Mouse (Mus musculus): Measurements from ENCODE around the gene Cbx4. TPM values are rescaled to one million over a fixed set of nuclear protein-coding genes. Genes with fewer than 3 reads are reported as not detected.
A peak's percentile ranks its signal among the peaks of the same experiment; 100 is the strongest.

Gene Cbx4
- polyA plus RNA-seq, 2 experiments = 11.4 to 24.3 TPM

GRCm38 (mm10) chr11:119079445-119079837 lies 6.6 kb downstream of the Cbx4 start:
- TF ChIP-seq POLR2A (IDR thresholded peaks at IDR 0.05; ENCODE audit: borderline replicate concordance, extremely low read depth, insufficient read depth, insufficient read length) = no peak
- peaks cover 26% of the 10 kb centered on the region for H3K27me3 ChIP-seq (ENCODE audit: control insufficient read depth, insufficient read depth, low read length)
- H3K4me1 ChIP-seq (ENCODE audit: control insufficient read depth, insufficient read depth, low read length) = peaks cover 50% of the 10 kb centered on the region
- no peaks in the 10 kb centered on the region for H3K9me3 ChIP-seq (ENCODE audit: control insufficient read depth, low read length)
- H3K4me2 ChIP-seq (replicated peaks; ENCODE audit: low read depth, low read length, severe bottlenecking) = peak overlapping the region; percentile 37
- H3K4me3 ChIP-seq (replicated peaks; ENCODE audit: low read length) = peak overlapping the region; percentile 5; the same call in 1 of the 2 replicates
- H3K36me3 ChIP-seq (ENCODE audit: control insufficient read depth, insufficient read depth, low read length) = peaks cover 41% of the 10 kb centered on the region
- 37% methylated on average over 7 of the region's 7 CpGs for WGBS
- no peak for ATAC-seq (ENCODE audit: low FRiP score, low read depth)
- DNase-seq (ENCODE audit: low spot score) = no peak
- H3K9ac ChIP-seq (ENCODE audit: low read depth, low read length, severe bottlenecking) = 0 out of 2 replicates have a peak overlapping the region, but pooled peaks have one; percentile 25
- no peak overlapping the region for H3K27ac ChIP-seq (replicated peaks; ENCODE audit: low read depth, low read length)

- peaks cover 26% of the 10 kb centered on the region for H3K27me3 ChIP-seq (ENCODE audit: control insufficient read depth, insufficient read depth, low read length)
- no peak; the same call in 1 of the 2 replicates for ATAC-seq (ENCODE audit: low FRiP score, low read depth)
- H3K27ac ChIP-seq (replicated peaks; ENCODE audit: low read depth, low read length) = no peak overlapping the region
Observed at GRCm38 (mm10) chr11:119078691-119079444, 7.2 kb downstream of the Cbx4 start.

GRCm38 (mm10) chr11:119077755-119078154 lies 8.3 kb downstream of the Cbx4 start:
- Histone ChIP-seq H3K36me3 (ENCODE audit: control insufficient read depth, insufficient read depth, low read length) (peaks cover 41% of the 10 kb centered on the region), H3K9ac (ENCODE audit: low read depth, low read length, severe bottlenecking) (no peak overlapping the region), H3K4me3 (replicated peaks; ENCODE audit: low read length) (no peak overlapping the region), H3K27ac (replicated peaks; ENCODE audit: low read depth, low read length) (no peak overlapping the region), H3K4me1 (ENCODE audit: control insufficient read depth, insufficient read depth, low read length) (peaks cover 40% of the 10 kb centered on the region), H3K9me3 (ENCODE audit: control insufficient read depth, low read length) (no peaks in the 10 kb centered on the region), H3K4me2 (replicated peaks; ENCODE audit: low read depth, low read length, severe bottlenecking) (no peak overlapping the region), H3K27me3 (ENCODE audit: control insufficient read depth, insufficient read depth, low read length) (peaks cover 23% of the 10 kb centered on the region)
- ATAC-seq (ENCODE audit: low FRiP score, low read depth) (no peak), DNase-seq (ENCODE audit: low spot score) (no peak)
- TF ChIP-seq POLR2A (IDR thresholded peaks at IDR 0.05; ENCODE audit: borderline replicate concordance, extremely low read depth, insufficient read depth, insufficient read length) = no peak
- 72% methylated on average over 4 of the region's 4 CpGs for WGBS

More at GRCm38 (mm10) chr11:119078691-119079444, 7.2 kb downstream of the Cbx4 start:
- Histone ChIP-seq H3K9ac (ENCODE audit: low read depth, low read length, severe bottlenecking) (peak overlapping the region; percentile 25; the same call in 1 of the 2 replicates), H3K4me2 (replicated peaks; ENCODE audit: low read depth, low read length, severe bottlenecking) (peak overlapping the region; percentile 37), H3K36me3 (ENCODE audit: control insufficient read depth, insufficient read depth, low read length) (peaks cover 41% of the 10 kb centered on the region), H3K9me3 (ENCODE audit: control insufficient read depth, low read length) (no peaks in the 10 kb centered on the region), H3K4me3 (replicated peaks; ENCODE audit: low read length) (peak overlapping the region; percentile 5; the same call in 1 of the 2 replicates), H3K4me1 (ENCODE audit: control insufficient read depth, insufficient read depth, low read length) (peaks cover 49% of the 10 kb centered on the region)
- no peak for TF ChIP-seq POLR2A (IDR thresholded peaks at IDR 0.05; ENCODE audit: borderline replicate concordance, extremely low read depth, insufficient read depth, insufficient read length)
- DNase-seq (ENCODE audit: low spot score) = no peak
- WGBS = 11% methylated on average over 20 of the region's 27 CpGs

- ATAC-seq (ENCODE audit: low FRiP score, low read depth) (no peak), DNase-seq (ENCODE audit: low spot score) (no peak)
- Histone ChIP-seq H3K36me3 (ENCODE audit: control insufficient read depth, insufficient read depth, low read length) (peaks cover 21% of the 10 kb centered on the region), H3K4me2 (replicated peaks; ENCODE audit: low read depth, low read length, severe bottlenecking) (no peak overlapping the region), H3K9ac (ENCODE audit: low read depth, low read length, severe bottlenecking) (no peak overlapping the region), H3K4me3 (replicated peaks; ENCODE audit: low read length) (no peak overlapping the region), H3K4me1 (ENCODE audit: control insufficient read depth, insufficient read depth, low read length) (peaks cover 26% of the 10 kb centered on the region), H3K27ac (replicated peaks; ENCODE audit: low read depth, low read length) (no peak overlapping the region), H3K27me3 (ENCODE audit: control insufficient read depth, insufficient read depth, low read length) (peaks cover 4% of the 10 kb centered on the region), H3K9me3 (ENCODE audit: control insufficient read depth, low read length) (no peaks in the 10 kb centered on the region)
- TF ChIP-seq POLR2A (IDR thresholded peaks at IDR 0.05; ENCODE audit: borderline replicate concordance, extremely low read depth, insufficient read depth, insufficient read length) = no peak
- WGBS = 87% methylated on average over 5 of the region's 5 CpGs
Observed at GRCm38 (mm10) chr11:119075805-119076204, 10.2 kb downstream of the Cbx4 start.

- Histone ChIP-seq H3K4me3 (replicated peaks; ENCODE audit: low read length) (no peak overlapping the region), H3K9ac (ENCODE audit: low read depth, low read length, severe bottlenecking) (no peak overlapping the region), H3K36me3 (ENCODE audit: control insufficient read depth, insufficient read depth, low read length) (0 out of 2 replicates have a peak, but pooled peaks cover 6% of the 10 kb centered on the region), H3K9me3 (ENCODE audit: control insufficient read depth, low read length) (peaks cover 5% of the 10 kb centered on the region; the same call in 1 of the 2 replicates), H3K4me1 (ENCODE audit: control insufficient read depth, insufficient read depth, low read length) (peaks cover 15% of the 10 kb centered on the region), H3K4me2 (replicated peaks; ENCODE audit: low read depth, low read length, severe bottlenecking) (no peak overlapping the region), H3K27ac (replicated peaks; ENCODE audit: low read depth, low read length) (no peak overlapping the region), H3K27me3 (ENCODE audit: control insufficient read depth, insufficient read depth, low read length) (no peaks in the 10 kb centered on the region)
- 42% methylated on average over 6 of the region's 6 CpGs for WGBS
- DNase-seq (ENCODE audit: low spot score) = no peak
- TF ChIP-seq POLR2A (IDR thresholded peaks at IDR 0.05; ENCODE audit: borderline replicate concordance, extremely low read depth, insufficient read depth, insufficient read length) = no peak
- ATAC-seq (ENCODE audit: low FRiP score, low read depth) = no peak
Observed at GRCm38 (mm10) chr11:119073876-119074433, 12.1 kb downstream of the Cbx4 start.
